Mouse (Mus musculus) cerebellum, adult 2 months (tissue): ENCODE measurements around the gene Crtc1.

Experiments used
- CTCF ChIP-seq: fragments of 200-500 bp; IDR thresholded peaks from 2 replicates; pipeline ENCODE4 v1.5.1; 2011; ENCODE audit warnings: low read depth, mild to moderate bottlenecking, control low read depth, low read length, moderate library complexity, borderline replicate concordance; ENCODE audit not compliant: insufficient read depth
- POLR2A ChIP-seq: fragments of 200-500 bp; IDR thresholded peaks from 2 replicates; pipeline ENCODE4 v1.6.1; 2011; ENCODE audit warnings: low read length, control low read depth, borderline replicate concordance; ENCODE audit not compliant: insufficient read depth

DNA sequence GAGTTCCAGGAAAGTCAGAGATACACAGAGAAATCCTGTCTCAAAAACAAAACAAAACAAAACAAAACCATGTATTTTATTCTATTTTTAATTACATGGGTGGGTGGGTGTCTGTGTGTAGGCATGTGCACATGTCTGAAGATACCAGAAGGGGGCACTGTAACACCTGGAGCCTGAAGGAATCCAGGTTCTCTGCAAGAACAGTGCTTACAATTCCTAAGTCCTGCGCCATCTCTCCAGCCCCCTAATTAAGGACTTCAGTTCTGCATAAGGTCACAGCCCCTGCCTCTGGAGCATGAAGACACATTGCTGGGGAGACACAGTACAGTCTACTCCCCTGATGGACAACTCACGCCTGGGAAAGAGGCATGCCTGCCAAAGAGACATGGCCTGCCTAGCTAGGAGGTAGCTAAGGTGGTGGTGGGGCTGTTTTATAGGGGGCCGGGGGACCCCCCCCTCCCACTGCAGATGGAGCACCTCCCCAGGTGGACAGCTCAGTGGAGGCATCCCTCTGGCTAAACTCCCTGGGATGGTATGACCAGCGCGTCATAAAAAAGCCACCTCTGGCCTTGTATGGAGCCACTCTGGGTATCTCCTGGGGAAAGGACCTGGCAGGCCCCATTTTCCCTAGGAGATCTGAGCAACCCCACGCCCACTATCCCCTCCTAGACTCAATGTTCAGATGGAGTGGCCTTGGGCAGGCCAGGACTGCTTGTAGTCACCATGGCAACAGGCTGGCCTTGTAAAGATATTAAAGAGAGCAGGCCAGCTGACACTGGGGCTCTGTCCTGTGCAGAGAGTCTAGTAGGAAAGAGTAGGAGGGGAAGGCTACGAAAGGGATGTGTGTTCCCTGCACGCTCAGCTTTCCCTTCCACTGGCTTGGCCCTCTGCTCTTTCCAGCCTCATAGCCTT is 23.6 kb downstream of the Crtc1 start:
- peak; percentile 58; the same call in 1 of the 2 replicates for TF ChIP-seq CTCF
- no peak for TF ChIP-seq POLR2A
